Mouse (Mus musculus): ENCODE measurements at regions not wholly inside any gene's neighbourhood (a gene's known extent, or its start where the extent isn't known, plus 50 kb on each side); places are given as distances from the start of the nearest gene placed in this dataset.

GRCm38 (mm10) chr5:77494601-77495000 is 86.8 kb upstream of the Igfbp7 start:
- H3K36me3 ChIP-seq (replicated peaks; ENCODE audit: control insufficient read depth, insufficient read depth, low read length): no peaks in the 10 kb centered on the region
- no peaks in the 10 kb centered on the region for H3K9me3 ChIP-seq (replicated peaks; ENCODE audit: control insufficient read depth, low read length)
- no peak overlapping the region for H3K4me2 ChIP-seq (ENCODE audit: low read depth, low read length)
- no peak overlapping the region for H3K9ac ChIP-seq (replicated peaks; ENCODE audit: low read depth, low read length)
- no peaks in the 10 kb centered on the region for H3K4me1 ChIP-seq (ENCODE audit: control insufficient read depth, insufficient read depth)
- H3K27me3 ChIP-seq (ENCODE audit: control insufficient read depth, insufficient read depth, low read length): no peaks in the 10 kb centered on the region
- ATAC-seq (ENCODE audit: insufficient read depth, low read depth) (no peak), DNase-seq (ENCODE audit: low spot score) (no peak)
- no peak for TF ChIP-seq EP300 (IDR thresholded peaks at IDR 0.05; ENCODE audit: low read depth)
- TF ChIP-seq CTCF (IDR thresholded peaks at IDR 0.05; ENCODE audit: low read depth): no peak
- no peak overlapping the region for H3K27ac ChIP-seq (ENCODE audit: low read depth)
- H3K4me3 ChIP-seq (ENCODE audit: low read depth, low read length): no peak overlapping the region
- 53% methylated on average over 1 of the region's 1 CpGs for WGBS

- no peak for DNase-seq (ENCODE audit: low spot score)
- Histone ChIP-seq H3K4me3 (ENCODE audit: low read depth, low read length) (no peak overlapping the region), H3K36me3 (replicated peaks; ENCODE audit: control insufficient read depth, insufficient read depth, low read length) (no peaks in the 10 kb centered on the region), H3K4me1 (ENCODE audit: control insufficient read depth, insufficient read depth) (0 out of 2 replicates have a peak, but pooled peaks cover 6% of the 10 kb centered on the region), H3K27ac (ENCODE audit: low read depth) (no peak overlapping the region), H3K9me3 (replicated peaks; ENCODE audit: control insufficient read depth, low read length) (no peaks in the 10 kb centered on the region), H3K4me2 (ENCODE audit: low read depth, low read length) (no peak overlapping the region), H3K9ac (replicated peaks; ENCODE audit: low read depth, low read length) (no peak overlapping the region), H3K27me3 (ENCODE audit: control insufficient read depth, insufficient read depth, low read length) (no peaks in the 10 kb centered on the region)
- TF ChIP-seq CTCF (IDR thresholded peaks at IDR 0.05; ENCODE audit: low read depth) (no peak), EP300 (IDR thresholded peaks at IDR 0.05; ENCODE audit: low read depth) (no peak)
- WGBS: 79% methylated on average over 5 of the region's 5 CpGs
- ATAC-seq (ENCODE audit: insufficient read depth, low read depth): no peak
These were observed 81.1 kb upstream of the Igfbp7 start for GRCm38 (mm10) chr5:77488969-77489368.

GRCm38 (mm10) chr5:77487837-77488827 is 80.3 kb upstream of the Igfbp7 start:
- DNase-seq (ENCODE audit: low spot score) (no peak), ATAC-seq (ENCODE audit: insufficient read depth, low read depth) (no peak)
- Histone ChIP-seq H3K27ac (ENCODE audit: low read depth) (no peak overlapping the region), H3K27me3 (ENCODE audit: control insufficient read depth, insufficient read depth, low read length) (no peaks in the 10 kb centered on the region), H3K4me3 (ENCODE audit: low read depth, low read length) (peak overlapping the region; percentile 27), H3K4me2 (ENCODE audit: low read depth, low read length) (peak overlapping the region; percentile 50), H3K36me3 (replicated peaks; ENCODE audit: control insufficient read depth, insufficient read depth, low read length) (no peaks in the 10 kb centered on the region), H3K9ac (replicated peaks; ENCODE audit: low read depth, low read length) (no peak overlapping the region), H3K9me3 (replicated peaks; ENCODE audit: control insufficient read depth, low read length) (no peaks in the 10 kb centered on the region), H3K4me1 (ENCODE audit: control insufficient read depth, insufficient read depth) (0 out of 2 replicates have a peak, but pooled peaks cover 6% of the 10 kb centered on the region)
- WGBS: 23% methylated on average over 19 of the region's 19 CpGs
- TF ChIP-seq EP300 (IDR thresholded peaks at IDR 0.05; ENCODE audit: low read depth) (no peak), CTCF (IDR thresholded peaks at IDR 0.05; ENCODE audit: low read depth) (no peak)

DNA sequence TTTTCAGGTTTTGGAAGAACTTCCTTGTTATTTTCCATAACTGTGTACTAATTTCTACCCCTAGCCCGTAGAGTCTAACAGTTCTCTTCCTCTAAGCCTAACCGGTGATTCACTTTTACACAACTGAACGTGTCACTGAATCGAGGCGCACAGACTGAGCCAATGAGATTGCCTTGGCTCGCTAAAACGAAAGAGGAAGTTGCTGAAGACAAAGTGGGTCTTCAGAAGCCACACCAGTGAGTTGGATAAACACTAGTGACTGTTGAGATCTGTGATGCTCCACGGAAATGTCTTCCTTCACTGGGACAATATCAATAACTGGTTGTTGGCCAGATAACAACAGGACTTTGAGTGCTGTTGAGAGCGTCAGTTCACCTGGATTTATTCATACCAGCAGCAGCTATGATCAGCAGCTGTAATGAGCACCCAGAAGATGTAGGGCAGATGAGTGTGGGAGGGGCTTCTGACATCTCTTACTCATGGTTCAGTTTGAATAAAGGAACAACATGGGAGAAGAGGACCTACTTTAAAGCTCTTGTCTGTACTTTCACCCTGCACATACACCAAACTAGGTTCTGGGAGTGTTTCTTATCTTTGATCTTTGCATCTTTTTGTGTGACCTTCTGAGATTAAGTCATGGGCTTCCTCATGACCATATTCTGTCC is 75.3 kb upstream of the Igfbp7 start:
- no peaks in the 10 kb centered on the region for H3K27me3 ChIP-seq (ENCODE audit: control insufficient read depth, insufficient read depth, low read length)
- H3K36me3 ChIP-seq (replicated peaks; ENCODE audit: control insufficient read depth, insufficient read depth, low read length): no peaks in the 10 kb centered on the region
- ATAC-seq (ENCODE audit: insufficient read depth, low read depth) (no peak), DNase-seq (ENCODE audit: low spot score) (no peak)
- no peak overlapping the region for H3K4me3 ChIP-seq (ENCODE audit: low read depth, low read length)
- H3K27ac ChIP-seq (ENCODE audit: low read depth): no peak overlapping the region
- TF ChIP-seq CTCF (IDR thresholded peaks at IDR 0.05; ENCODE audit: low read depth): no peak
- no peak for TF ChIP-seq EP300 (IDR thresholded peaks at IDR 0.05; ENCODE audit: low read depth)
- H3K4me2 ChIP-seq (ENCODE audit: low read depth, low read length): no peak overlapping the region
- no peak overlapping the region for H3K9ac ChIP-seq (replicated peaks; ENCODE audit: low read depth, low read length)
- H3K4me1 ChIP-seq (ENCODE audit: control insufficient read depth, insufficient read depth): 0 out of 2 replicates have a peak, but pooled peaks cover 5% of the 10 kb centered on the region
- H3K9me3 ChIP-seq (replicated peaks; ENCODE audit: control insufficient read depth, low read length): no peaks in the 10 kb centered on the region
- WGBS: 84% methylated on average over 9 of the region's 9 CpGs

DNA sequence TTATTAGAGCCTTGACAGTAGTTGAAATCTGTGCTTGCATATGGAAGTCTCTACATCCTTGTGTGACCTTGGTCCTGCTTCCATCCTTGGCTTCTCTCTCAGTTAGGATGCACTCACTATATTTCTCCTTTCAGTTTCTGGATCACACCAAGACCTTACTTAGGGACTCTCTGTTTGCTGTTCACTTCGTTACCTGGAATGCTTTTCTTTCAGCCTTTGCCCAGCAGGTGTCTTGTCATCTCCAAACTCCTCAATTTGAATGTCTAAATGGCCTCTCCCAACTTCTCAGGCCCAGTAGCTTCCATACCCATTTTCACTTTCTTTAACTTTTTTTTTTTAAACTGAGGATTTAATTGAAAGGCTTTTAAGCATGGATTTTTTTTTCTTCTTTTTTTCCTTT is 74.0 kb upstream of the Igfbp7 start:
- Histone ChIP-seq H3K9ac (replicated peaks; ENCODE audit: low read depth, low read length) (no peak overlapping the region), H3K9me3 (replicated peaks; ENCODE audit: control insufficient read depth, low read length) (no peaks in the 10 kb centered on the region), H3K27ac (ENCODE audit: low read depth) (no peak overlapping the region), H3K36me3 (replicated peaks; ENCODE audit: control insufficient read depth, insufficient read depth, low read length) (no peaks in the 10 kb centered on the region), H3K4me3 (ENCODE audit: low read depth, low read length) (no peak overlapping the region), H3K4me2 (ENCODE audit: low read depth, low read length) (no peak overlapping the region), H3K27me3 (ENCODE audit: control insufficient read depth, insufficient read depth, low read length) (no peaks in the 10 kb centered on the region), H3K4me1 (ENCODE audit: control insufficient read depth, insufficient read depth) (no peaks in the 10 kb centered on the region)
- WGBS: 57% methylated on average over 1 of the region's 1 CpGs
- DNase-seq (ENCODE audit: low spot score): no peak
- TF ChIP-seq EP300 (IDR thresholded peaks at IDR 0.05; ENCODE audit: low read depth): no peak
- ATAC-seq (ENCODE audit: insufficient read depth, low read depth): no peak

Data from heart, postnatal 0 days (tissue).